Mouse (Mus musculus): Measurements from ENCODE around the gene BC025920. TPM values are rescaled to one million over a fixed set of nuclear protein-coding genes. Genes with fewer than 3 reads are reported as not detected.

The BC025920 gene
- total and polyA plus RNA-seq, 3 experiments: 1.4 to 2.3 (median 1.6) TPM

GRCm38 (mm10) chr10:81620786-81621185 lies 14.7 kb downstream of the BC025920 start:
- no peaks in the 10 kb centered on the region for H3K79me2 ChIP-seq (replicated peaks; ENCODE audit: control insufficient read depth, extremely low read depth, insufficient read depth, poor library complexity, severe bottlenecking)
- in situ Hi-C loops (cut with MboI; ENCODE audit: low pct_ligation_motif_present, low pct_unique_long_range_greater_than_20kb, low sequenced_read_pairs) (no loop called here), dilution Hi-C loops (cut with MboI; ENCODE audit: extremely low pct_ligation_motif_present, extremely low pct_unique_long_range_greater_than_20kb, low sequenced_read_pairs) (no loop called here)
- H3K9me3 ChIP-seq (replicated peaks; ENCODE audit: low read length): no peaks in the 10 kb centered on the region
- H3K27ac ChIP-seq (ENCODE audit: insufficient read depth, low read depth): no peak overlapping the region
- H3K4me2 ChIP-seq (ENCODE audit: insufficient read depth, low read depth, poor library complexity, severe bottlenecking): no peak overlapping the region
- no peak overlapping the region for H3K4me3 ChIP-seq (replicated peaks in 1 of 3; ENCODE audit: low read depth in 2 of 3, low read length in 2 of 3, poor library complexity in 1 of 3)
- no peak for DNase-seq (ENCODE audit: extremely low read depth)
- TF ChIP-seq UBTF (IDR thresholded peaks at IDR 0.05; ENCODE audit: low read depth, low read length) (no peak), ETS1 (conservative IDR thresholded peaks at IDR 0.05; ENCODE audit: low read depth, low read length) (no peak), SMC3 (IDR thresholded peaks at IDR 0.05; ENCODE audit: low read depth, low read length) (no peak)
- peaks cover 1% of the 10 kb centered on the region for H3K27me3 ChIP-seq (replicated peaks)
- H3K4me1 ChIP-seq (ENCODE audit: control insufficient read depth in 1 of 2, insufficient read depth in 2 of 2): peaks cover 5 to 27% of the 10 kb centered on the region in 2 experiments
- H3K36me3 ChIP-seq (replicated peaks in 1 of 2; ENCODE audit: control insufficient read depth in 1 of 2, insufficient read depth in 1 of 2, low read length in 1 of 2): peaks cover 19 to 56% of the 10 kb centered on the region in 2 experiments
- H3K9ac ChIP-seq (ENCODE audit: insufficient read depth, low read depth): no peak overlapping the region

- no peaks in the 10 kb centered on the region for H3K79me2 ChIP-seq (replicated peaks; ENCODE audit: control insufficient read depth, extremely low read depth, insufficient read depth, poor library complexity, severe bottlenecking)
Observed at GRCm38 (mm10) chr10:81623441-81623840, 17.4 kb downstream of the BC025920 start.

GRCm38 (mm10) chr10:81626101-81626993 lies 20.3 kb downstream of the BC025920 start:
- Histone ChIP-seq H3K4me3 (replicated peaks in 1 of 3; ENCODE audit: low read depth in 2 of 3, low read length in 2 of 3, poor library complexity in 1 of 3) (peak overlapping the region; percentile 69 to 96 (median 78)), H3K79me2 (replicated peaks; ENCODE audit: control insufficient read depth, extremely low read depth, insufficient read depth, poor library complexity, severe bottlenecking) (no peaks in the 10 kb centered on the region), H3K4me1 (ENCODE audit: control insufficient read depth in 1 of 2, insufficient read depth in 2 of 2) (peaks cover 17 to 36% of the 10 kb centered on the region in 2 experiments), H3K27me3 (replicated peaks) (peaks cover 13% of the 10 kb centered on the region), H3K36me3 (replicated peaks in 1 of 2; ENCODE audit: control insufficient read depth in 1 of 2, insufficient read depth in 1 of 2, low read length in 1 of 2) (peaks cover 19 to 42% of the 10 kb centered on the region in 2 experiments), H3K9me3 (replicated peaks; ENCODE audit: low read length) (no peaks in the 10 kb centered on the region), H3K4me2 (ENCODE audit: insufficient read depth, low read depth, poor library complexity, severe bottlenecking) (peak overlapping the region; percentile 55), H3K9ac (ENCODE audit: insufficient read depth, low read depth) (peak overlapping the region; percentile 86), H3K27ac (ENCODE audit: insufficient read depth, low read depth) (peak overlapping the region; percentile 85)
- dilution Hi-C loops (cut with MboI; ENCODE audit: extremely low pct_ligation_motif_present, extremely low pct_unique_long_range_greater_than_20kb, low sequenced_read_pairs) (no loop called here), in situ Hi-C loops (cut with MboI; ENCODE audit: low pct_ligation_motif_present, low pct_unique_long_range_greater_than_20kb, low sequenced_read_pairs) (no loop called here)
- peak; percentile 94 for DNase-seq (ENCODE audit: extremely low read depth)
- no peak for TF ChIP-seq KAT2A (IDR thresholded peaks at IDR 0.05; ENCODE audit: insufficient replicate concordance, low read length)
- TF ChIP-seq ELF1 (IDR thresholded peaks at IDR 0.05; ENCODE audit: low read depth, low read length): no peak
- peak; percentile 82 for TF ChIP-seq MAX (IDR thresholded peaks at IDR 0.05; ENCODE audit: low read length)
- peak; percentile 79 for TF ChIP-seq TBP (conservative IDR thresholded peaks at IDR 0.05; ENCODE audit: low read depth, low read length)
- peak; percentile 60 for TF ChIP-seq JUND (conservative IDR thresholded peaks at IDR 0.05; ENCODE audit: low read depth, low read length)
- peak; percentile 73 for TF ChIP-seq BHLHE40 (IDR thresholded peaks at IDR 0.05; ENCODE audit: low read depth, low read length)
- peak; percentile 53 for TF ChIP-seq POLR2A (IDR thresholded peaks at IDR 0.05; ENCODE audit: low read depth, low read length)
- TF ChIP-seq ETS1 (conservative IDR thresholded peaks at IDR 0.05; ENCODE audit: low read depth, low read length): peak; percentile 46
- TF ChIP-seq POLR2AphosphoS2 (IDR thresholded peaks at IDR 0.05; ENCODE audit: low read depth, low read length): no peak
- TF ChIP-seq USF2 (conservative IDR thresholded peaks at IDR 0.05; ENCODE audit: low read depth, low read length): peak; percentile 90
- no peak for TF ChIP-seq CTCF (conservative IDR thresholded peaks at IDR 0.05 in 1 of 2, IDR thresholded peaks at IDR 0.05 in 1 of 2; ENCODE audit: low read depth in 2 of 2, low read length in 2 of 2)
- TF ChIP-seq JUN (IDR thresholded peaks at IDR 0.05; ENCODE audit: insufficient read depth, low read depth, low read length): peak; percentile 66
- no peak for TF ChIP-seq PAX5 (IDR thresholded peaks at IDR 0.05; ENCODE audit: low read length)
- peak; percentile 62 for TF ChIP-seq NRF1 (IDR thresholded peaks at IDR 0.05; ENCODE audit: low read depth, low read length)
- TF ChIP-seq MYC (IDR thresholded peaks at IDR 0.05; ENCODE audit: low read depth, low read length): no peak; the same call in none of the 2 replicates
- no peak for TF ChIP-seq CHD1 (IDR thresholded peaks at IDR 0.05; ENCODE audit: low read depth, low read length)
- TF ChIP-seq SIN3A (IDR thresholded peaks at IDR 0.05; ENCODE audit: low read length): no peak; the same call in 1 of the 2 replicates
- no peak for TF ChIP-seq ZNF384 (IDR thresholded peaks at IDR 0.05; ENCODE audit: low read depth, low read length)
- peak; percentile 69 for TF ChIP-seq HCFC1 (IDR thresholded peaks at IDR 0.05; ENCODE audit: low read depth, low read length)
- no peak for TF ChIP-seq CHD2 (IDR thresholded peaks at IDR 0.05; ENCODE audit: low read length)
- no peak for TF ChIP-seq UBTF (IDR thresholded peaks at IDR 0.05; ENCODE audit: low read depth, low read length)
- no peak for TF ChIP-seq ZKSCAN1 (IDR thresholded peaks at IDR 0.05; ENCODE audit: borderline replicate concordance, low read depth, low read length)

More at GRCm38 (mm10) chr10:81623441-81623840, 17.4 kb downstream of the BC025920 start:
- DNase-seq (ENCODE audit: extremely low read depth): no peak
- Histone ChIP-seq H3K4me3 (replicated peaks in 1 of 3; ENCODE audit: low read depth in 2 of 3, low read length in 2 of 3, poor library complexity in 1 of 3) (no peak overlapping the region), H3K4me2 (ENCODE audit: insufficient read depth, low read depth, poor library complexity, severe bottlenecking) (no peak overlapping the region), H3K27ac (ENCODE audit: insufficient read depth, low read depth) (no peak overlapping the region), H3K27me3 (replicated peaks) (no peaks in the 10 kb centered on the region), H3K9ac (ENCODE audit: insufficient read depth, low read depth) (no peak overlapping the region), H3K4me1 (ENCODE audit: control insufficient read depth in 1 of 2, insufficient read depth in 2 of 2) (peaks cover 16 to 36% of the 10 kb centered on the region in 2 experiments), H3K9me3 (replicated peaks; ENCODE audit: low read length) (no peaks in the 10 kb centered on the region), H3K36me3 (replicated peaks in 1 of 2; ENCODE audit: control insufficient read depth in 1 of 2, insufficient read depth in 1 of 2, low read length in 1 of 2) (peaks cover 19 to 56% of the 10 kb centered on the region in 2 experiments)
- in situ Hi-C loops (cut with MboI; ENCODE audit: low pct_ligation_motif_present, low pct_unique_long_range_greater_than_20kb, low sequenced_read_pairs) (no loop called here), dilution Hi-C loops (cut with MboI; ENCODE audit: extremely low pct_ligation_motif_present, extremely low pct_unique_long_range_greater_than_20kb, low sequenced_read_pairs) (no loop called here)
- TF ChIP-seq PAX5 (IDR thresholded peaks at IDR 0.05; ENCODE audit: low read length) (no peak), USF2 (conservative IDR thresholded peaks at IDR 0.05; ENCODE audit: low read depth, low read length) (no peak), HCFC1 (IDR thresholded peaks at IDR 0.05; ENCODE audit: low read depth, low read length) (no peak), TBP (conservative IDR thresholded peaks at IDR 0.05; ENCODE audit: low read depth, low read length) (no peak), NRF1 (IDR thresholded peaks at IDR 0.05; ENCODE audit: low read depth, low read length) (no peak)

All from CH12.LX (cell line).